Mouse (Mus musculus) mesoderm, embryonic 11.5 days (tissue): Measurements from ENCODE around the gene Zfp978.
"Not testable (repeated sequence)": the region's sequence is repeated elsewhere in the genome, so short reads cannot be mapped to it uniquely, and the experiment has no call there.

Source experiments
- DNase-seq: peaks from one replicate; pipeline ENCODE4 v3.0.0-alpha.2; 2012; ENCODE audit warnings: low read depth, low spot score

Zfp978 gene

DNA sequence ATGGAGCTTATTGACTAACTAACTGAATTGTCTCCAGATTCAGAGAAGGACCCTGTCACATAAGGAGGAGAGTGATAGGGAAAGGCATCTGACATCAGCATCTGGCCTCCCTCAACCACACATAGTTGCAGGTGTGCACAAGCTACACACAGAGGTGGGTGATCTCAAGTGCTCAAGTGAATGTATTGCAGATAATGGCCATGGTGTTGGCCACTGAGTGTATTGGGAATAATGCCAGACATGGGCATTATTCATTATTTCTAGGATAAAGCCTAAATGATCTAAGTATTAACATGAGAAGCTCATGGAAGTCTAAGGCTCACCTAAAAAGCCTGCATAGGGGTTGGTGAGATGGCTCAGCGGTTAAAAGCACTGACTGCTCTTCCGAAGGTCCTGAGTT is 10.6 kb upstream of the Zfp978 start:
- DNase-seq, result not testable (repeated sequence)

GRCm38 (mm10) chr4:147351376-147351980 is 9.6 kb upstream of the Zfp978 start:
- not testable (repeated sequence) for DNase-seq

DNA sequence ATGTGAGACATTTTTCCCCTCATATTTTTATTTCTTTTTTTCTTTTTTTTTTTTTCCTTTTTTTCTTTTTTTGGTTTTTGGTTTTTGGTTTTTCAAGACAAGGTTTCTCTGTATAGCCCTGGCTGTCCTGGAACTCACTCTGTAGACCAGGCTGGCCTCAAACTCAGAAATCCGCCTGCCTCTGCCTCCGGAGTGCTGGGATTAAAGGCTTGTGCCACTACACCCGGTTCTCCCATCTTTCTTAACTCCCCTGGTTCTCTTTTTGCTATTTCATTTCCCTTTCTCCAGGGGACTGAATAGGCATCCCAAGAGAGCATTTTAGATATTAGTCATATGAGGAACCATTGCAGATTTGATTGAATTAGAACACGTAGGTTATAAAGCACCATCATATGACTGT is 7.5 kb upstream of the Zfp978 start:
- DNase-seq, result not testable (repeated sequence)

DNA sequence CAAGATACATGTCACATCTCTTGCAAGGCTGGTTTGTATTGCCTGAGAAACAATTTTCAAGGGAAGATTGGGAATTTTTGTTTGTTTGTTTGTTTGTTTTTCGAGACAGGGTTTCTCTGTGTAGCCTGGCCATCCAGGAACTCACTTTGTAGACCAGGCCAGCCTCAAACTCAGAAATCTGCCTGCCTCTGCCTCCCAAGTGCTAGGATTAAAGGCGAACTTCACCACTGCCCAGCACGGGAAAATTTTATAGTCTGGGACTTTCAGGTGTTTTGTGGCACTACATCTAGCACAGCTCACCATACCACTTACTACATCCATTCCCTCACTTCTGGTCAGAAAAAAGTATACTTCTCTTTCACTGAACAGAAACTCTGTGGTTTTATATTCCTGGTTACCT is 5.1 kb upstream of the Zfp978 start:
- DNase-seq, result not testable (repeated sequence)

- DNase-seq, result not testable (repeated sequence)
These were observed 3.9 kb upstream of the Zfp978 start for GRCm38 (mm10) chr4:147357195-147357594.

DNA sequence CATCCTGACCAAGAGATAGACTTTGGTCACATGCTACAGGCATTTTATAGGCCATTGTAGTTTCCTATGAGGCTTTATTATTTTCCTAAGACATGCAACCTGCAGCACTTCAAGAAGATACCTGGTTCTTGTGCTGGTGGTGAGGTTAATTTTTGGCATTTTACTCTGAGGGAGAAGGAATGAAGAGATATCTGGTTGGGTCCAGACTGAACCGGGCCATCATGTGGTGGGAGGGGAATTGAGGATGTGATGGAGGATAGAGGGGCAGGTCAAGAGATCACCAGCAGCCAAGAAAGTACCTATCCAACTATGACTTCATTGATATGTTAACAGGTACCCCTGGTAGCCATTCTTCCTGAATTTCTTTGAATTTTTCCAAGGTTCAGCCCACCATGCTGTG is 769 bp downstream of the Zfp978 start:
- not testable (repeated sequence) for DNase-seq

DNA sequence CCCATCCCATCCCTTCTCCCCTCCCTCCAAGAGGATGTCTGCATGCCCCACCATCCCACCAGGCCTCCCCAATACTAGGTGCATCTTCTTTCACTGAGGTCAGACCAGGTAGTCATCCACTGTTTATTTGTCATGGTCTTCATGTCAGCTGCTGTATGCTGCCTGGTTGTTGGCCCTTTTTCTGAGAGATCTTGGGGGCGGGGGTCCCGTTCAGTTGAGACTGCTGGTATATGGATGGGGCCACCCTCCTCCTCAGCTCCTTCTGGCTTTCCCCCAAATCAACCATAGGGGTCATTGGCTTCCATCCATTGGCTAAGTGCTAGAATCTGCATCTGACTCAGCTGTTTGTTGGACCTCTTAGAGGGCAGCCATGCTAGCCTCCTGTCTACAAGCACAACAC is 8.5 kb downstream of the Zfp978 start:
- not testable (repeated sequence) for DNase-seq

- not testable (repeated sequence) for DNase-seq
These were observed 22.1 kb downstream of the Zfp978 start for GRCm38 (mm10) chr4:147383199-147383598.

- not testable (repeated sequence) for DNase-seq
These were observed 36.1 kb downstream of the Zfp978 start for GRCm38 (mm10) chr4:147397201-147397600.

DNA sequence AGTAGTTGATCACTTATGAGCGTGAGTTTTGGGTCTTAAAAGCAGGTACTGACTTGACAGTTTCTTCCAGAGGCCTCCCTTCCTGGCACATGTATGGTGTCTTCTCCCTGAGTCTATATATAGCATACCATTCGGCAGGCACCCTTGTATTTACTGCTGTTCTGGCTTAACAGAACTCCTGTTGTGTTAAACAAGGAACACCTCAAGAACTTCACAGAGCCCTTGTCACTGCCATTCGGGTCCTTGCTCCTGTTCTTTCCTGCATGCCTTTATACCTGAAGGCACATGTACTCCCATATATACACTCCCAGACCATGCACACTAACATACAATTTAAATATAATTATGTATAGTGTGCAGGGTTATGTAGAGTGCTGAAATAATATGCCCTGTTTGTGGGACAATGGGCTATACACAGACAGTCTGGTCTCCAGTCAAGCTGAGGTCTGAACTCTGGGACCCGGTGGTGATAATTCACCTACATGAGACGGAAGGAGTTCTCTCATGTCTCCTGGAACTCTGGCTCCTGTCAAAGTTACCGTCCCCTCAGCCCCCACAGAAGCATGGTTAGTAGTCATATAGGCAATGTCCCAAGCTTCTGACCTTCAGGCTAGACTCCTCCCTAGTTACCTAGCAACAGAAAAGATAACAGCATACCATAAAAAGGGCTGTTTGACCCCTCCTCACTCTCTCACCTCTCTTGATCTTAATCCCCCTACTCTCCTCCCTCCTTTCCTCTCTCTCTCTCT is 37.0 kb downstream of the Zfp978 start:
- not testable (repeated sequence) for DNase-seq

DNA sequence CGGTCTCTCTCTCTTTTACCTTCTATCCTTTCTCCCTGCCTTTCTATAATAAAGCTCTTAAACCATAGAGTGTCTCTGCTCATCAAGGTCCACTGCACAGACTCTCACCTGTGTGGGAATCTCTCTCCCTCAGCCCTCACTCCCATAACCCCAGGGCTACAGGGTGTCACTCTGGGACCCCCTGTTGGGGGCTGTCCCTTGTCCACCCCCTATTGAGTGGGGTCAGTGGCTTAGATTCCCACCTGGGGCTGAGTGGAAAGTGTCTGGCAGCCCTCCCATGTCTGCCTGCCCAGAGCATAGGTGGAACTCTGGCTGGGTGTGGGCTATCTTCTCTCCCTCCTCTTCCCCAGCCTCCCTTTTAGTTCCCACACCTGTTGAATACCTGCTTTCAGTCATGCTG is 37.6 kb downstream of the Zfp978 start:
- DNase-seq, result not testable (repeated sequence)

DNA sequence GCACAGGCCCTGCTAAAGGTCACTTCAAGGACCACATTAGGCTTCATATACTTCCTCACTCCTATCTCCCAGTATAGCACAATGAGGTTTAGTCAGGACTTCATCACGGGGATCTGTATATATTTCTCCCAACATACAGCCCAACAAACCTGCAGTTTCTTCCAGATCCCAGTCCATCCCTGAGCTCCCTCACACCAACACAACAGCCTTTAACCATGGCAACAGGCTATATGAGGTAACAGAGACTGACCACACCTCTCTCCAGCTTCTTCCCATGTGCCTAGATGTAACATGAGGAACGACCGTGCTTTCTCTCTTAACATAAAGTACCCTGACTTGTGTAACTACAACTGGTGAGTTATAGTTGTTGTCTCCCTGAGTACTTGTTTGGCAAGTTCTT is 38.4 kb downstream of the Zfp978 start:
- DNase-seq, result not testable (repeated sequence)

DNA sequence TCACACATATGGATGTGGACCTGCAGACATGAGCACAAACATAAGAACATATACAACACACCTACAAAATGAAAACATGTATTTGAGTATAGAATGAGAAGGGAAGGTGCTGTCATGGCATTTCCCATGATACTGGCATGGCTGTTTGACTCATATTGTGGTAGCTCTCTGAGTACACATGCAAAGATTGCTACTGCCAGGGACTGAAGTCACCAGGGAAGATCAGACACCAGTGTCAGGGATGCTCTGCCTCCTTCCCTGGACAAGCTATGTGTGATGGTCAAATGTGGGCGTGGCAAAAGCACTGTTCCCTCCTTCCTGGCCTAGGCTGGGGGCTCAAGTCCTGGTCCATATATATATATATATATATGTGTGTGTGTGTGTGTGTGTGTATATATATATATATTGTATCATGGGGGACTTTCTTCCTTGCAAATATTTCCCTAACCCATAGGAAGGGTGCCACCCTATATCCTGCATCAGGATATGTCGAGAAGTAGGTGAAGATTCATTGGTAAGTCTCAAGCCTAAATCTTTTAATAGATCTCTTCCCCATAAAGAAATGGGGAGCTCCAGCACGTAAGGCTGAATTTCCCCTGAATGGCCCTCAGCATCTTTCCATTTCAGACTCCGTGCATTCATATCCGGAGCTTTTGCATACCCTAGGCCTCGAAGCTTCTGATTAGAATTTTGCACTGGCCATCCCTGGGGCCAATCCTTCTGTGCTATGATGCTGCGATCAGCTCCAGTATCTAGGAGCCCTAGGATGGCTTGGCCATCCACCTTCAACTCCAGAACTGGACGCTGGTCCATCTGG is 39.1 kb downstream of the Zfp978 start:
- not testable (repeated sequence) for DNase-seq

- not testable (repeated sequence) for DNase-seq
These were observed 40.0 kb downstream of the Zfp978 start for GRCm38 (mm10) chr4:147400848-147401715.

DNA sequence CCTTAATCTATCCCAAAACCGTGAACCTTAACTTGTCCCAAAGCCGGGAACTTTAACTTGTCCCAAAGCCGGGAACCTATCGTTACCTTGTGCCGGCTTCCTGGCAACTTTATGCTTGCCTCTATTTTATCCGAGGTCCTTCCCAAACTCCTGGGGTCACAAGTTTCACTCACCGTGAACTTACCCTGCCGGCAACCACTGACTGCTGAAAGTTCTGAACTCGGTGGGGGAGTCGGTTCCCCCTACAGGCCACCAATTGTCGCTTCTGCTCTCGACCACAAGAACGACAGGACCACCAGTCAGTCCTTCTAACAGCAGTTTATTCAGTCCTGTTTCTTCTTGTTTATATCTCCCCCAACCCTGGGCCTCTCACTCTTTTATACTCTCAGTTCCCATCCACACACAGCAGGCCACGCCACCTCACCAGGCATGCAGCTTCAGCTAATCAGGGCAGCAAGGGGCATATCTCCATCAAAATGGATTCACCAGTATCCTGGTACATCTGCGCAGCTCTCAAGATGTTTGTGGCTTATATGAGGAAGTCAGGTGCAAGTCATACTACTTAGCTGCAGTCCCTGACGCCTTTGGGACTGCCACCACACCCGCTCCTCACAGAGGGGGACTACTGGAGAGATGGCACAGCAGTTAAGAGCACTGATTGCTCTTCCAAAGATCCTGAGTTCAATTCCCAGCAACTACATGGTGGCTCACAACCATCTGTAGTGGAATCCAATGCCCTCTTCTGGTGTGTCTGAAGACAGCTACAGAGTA is 40.8 kb downstream of the Zfp978 start:
- not testable (repeated sequence) for DNase-seq

GRCm38 (mm10) chr4:147402507-147402890 is 41.4 kb downstream of the Zfp978 start:
- DNase-seq, result not testable (repeated sequence)

GRCm38 (mm10) chr4:147403509-147403908 is 42.4 kb downstream of the Zfp978 start:
- not testable (repeated sequence) for DNase-seq

DNA sequence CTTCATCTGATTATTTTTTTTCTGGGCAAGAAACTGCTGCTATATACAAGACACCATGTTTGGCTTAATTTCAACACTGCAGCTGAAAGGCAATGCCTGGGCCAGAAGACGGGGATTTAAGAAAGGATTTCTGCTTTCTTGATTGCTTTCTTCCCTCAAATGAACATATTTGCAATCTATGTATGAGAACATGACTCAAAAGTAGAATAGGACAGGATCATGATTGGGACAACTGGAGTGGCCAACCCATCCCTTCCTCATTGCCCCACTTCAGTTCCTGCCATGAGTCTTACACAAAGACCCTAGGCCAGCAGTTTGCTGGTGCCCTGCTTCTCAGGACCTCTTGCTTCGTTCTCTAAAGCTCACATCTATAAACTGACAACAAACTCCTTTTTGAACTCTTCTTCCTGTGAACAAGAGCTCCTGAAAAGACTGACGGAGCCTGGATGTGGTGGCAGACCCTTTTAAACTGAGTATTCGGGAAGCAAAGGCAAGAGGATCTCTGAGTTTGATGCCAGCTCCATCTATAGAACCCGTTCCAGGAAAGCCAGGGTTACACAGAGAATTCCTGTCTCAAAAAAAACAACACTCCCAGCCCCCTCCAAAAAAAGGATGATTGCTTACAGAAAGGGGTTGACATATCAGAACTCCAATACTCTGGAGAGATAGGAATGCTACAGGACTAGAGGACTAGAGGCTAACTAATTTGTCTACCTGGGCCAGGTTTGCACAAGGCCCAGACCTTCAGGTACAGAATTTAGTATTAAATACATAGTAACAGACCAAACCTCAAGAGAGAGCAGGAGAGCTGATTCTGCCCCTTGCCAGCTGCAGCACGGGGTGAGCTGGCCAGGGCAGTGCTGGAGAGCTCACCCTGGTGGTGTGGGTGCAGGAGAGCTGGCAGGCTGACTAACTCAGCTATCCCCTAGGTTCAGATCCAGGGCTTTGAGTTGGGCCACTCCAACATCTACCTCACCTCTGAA is 43.1 kb downstream of the Zfp978 start:
- DNase-seq, result not testable (repeated sequence)

- DNase-seq, result peak; percentile 76
These were observed 45.8 kb downstream of the Zfp978 start for GRCm38 (mm10) chr4:147406735-147407462.
